Mouse (Mus musculus): ENCODE results near the gene Armh3. TPM values are rescaled to one million over a fixed set of nuclear protein-coding genes. Genes with fewer than 3 reads are reported as not detected.

Armh3 gene
- polyA plus RNA-seq (2014; fragmentation: Illumina TruSeq; extraction: RNeasy Lipid Tissue Mini Kit (QIAGEN cat#74804); ENCODE audit: low replicate concordance), result 20.9 TPM

GRCm38 (mm10) chr19:45997785-45998693 lies at the start of gene Armh3:
Gene Armh3 (minus strand): TSS chr19:45998488.

DNA sequence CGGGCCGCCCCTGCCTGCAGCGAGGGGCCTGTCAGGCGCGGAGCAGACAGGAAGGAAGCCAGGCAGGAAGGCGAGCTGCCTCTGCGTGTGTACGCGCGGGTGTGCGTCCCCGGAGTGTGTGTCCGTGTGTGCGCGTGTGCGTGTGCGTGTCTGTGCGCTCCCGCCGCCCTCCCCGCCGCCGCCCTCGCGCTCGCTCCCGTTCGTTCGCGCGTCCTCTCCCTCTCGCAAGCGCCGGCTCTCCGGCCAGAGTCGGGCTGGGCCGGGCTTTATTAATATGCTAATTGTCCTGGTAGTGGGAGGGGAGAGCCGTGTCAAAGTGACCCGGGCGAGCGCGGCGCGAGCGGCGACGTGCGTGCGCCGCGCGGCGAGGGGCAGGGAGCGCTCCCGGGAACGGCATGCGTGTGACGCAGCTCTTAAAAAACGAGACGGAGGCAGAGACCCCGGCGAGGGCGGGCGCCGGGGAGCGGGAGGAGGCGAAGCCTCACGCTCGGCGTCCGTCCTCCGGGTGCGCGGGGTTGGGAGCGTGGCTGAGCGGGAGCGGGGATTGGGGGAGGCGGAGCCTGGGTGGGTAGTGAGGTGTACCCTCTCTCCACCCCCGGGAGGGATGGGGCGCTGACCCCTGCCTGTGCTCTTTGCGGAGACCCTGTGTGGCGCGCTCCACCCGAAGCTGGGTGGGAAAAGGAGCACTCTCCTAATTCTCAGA lies 46.9 kb upstream of the Armh3 start, which contains the start of gene Ldb1:
Ldb1 (minus strand) TSS at position 222 of the 703 bp plus-strand sequence.

DNA sequence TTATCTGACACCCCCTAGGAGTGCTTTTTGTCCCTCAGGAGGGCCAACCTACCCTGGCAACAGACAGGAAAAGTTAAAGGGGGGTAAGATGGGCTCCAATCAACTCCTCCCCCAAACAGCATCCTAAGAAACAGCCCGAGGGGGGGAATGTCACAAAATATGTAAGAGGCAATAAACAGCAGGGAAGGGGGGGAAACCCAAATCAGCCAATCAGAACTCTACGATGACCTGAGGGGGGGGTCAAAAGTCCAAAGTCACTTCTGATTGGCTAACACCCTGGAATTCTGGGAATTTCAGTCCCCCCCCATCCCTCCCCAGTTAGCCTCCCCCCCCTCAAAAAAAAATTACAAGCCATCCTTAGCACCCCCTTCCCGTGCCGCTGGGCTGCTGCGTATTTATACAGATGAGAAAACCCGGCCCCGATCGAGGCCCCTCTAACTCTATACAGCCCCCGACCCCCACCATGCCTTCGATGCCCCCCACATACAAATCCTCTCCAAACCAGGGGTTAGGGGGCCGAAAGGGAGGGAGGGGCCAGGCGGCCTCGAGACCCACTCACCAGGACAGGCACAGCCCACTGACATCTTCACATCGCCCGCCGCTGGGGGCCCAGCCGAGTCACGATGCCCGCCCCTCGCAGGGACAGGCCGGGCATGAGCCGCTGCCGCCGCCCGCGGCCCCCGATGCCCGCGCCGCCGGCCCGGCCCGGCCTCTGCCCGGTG lies 46.1 kb upstream of the Armh3 start, which contains the start of gene Pprc1:
Pprc1 (plus strand) TSS at position 616 of the 722 bp plus-strand sequence.

GRCm38 (mm10) chr19:46003371-46004226 lies 5.3 kb upstream of the Armh3 start, which contains the start of gene Hps6:
Gene Hps6 (plus strand): TSS chr19:46003508.

GRCm38 (mm10) chr19:45815831-45816405 lies 182.4 kb downstream of the Armh3 start, which contains the start of gene Kcnip2:
Gene Kcnip2 (minus strand): TSS chr19:45816061.

DNA sequence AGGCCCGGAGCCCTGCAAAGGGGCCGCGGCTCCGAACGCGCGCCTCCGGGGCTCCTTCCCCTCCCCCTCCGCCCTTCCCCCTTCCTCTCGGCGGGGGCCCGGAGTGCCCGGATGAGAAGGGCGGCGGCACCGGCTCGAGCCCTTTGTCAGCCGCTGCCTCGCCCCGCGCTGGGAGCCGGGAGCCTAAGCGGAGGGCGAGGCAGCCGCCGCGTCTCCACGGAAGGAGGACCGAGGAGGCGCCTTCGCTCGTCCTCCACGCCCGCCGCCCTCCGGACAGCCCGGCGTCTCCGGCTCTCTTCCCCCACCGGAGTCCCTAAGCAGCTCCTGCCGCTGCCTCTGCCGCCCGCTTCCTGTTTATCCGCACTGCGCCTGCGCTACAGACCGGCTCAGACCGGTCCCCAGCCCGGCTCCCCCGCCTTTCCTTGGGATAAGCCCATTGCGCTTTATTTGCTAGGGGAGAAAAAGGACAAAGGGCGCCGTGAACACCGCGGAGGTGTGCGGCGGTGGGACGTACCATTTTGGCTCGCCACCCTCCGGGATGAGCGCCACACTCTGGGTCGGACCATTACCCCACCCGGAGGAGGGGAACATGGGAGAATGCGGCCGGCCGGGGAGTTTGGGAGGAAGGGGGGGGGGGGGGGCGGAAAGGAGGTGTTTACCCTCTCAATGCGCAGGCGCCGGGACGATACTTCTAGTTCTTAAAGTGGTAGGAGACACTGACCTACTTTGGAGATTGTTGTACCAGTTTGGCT lies 214.9 kb downstream of the Armh3 start, which contains the start of gene Mgea5:
Mgea5 (minus strand) TSS at position 657 of the 752 bp plus-strand sequence.

Other genes starting within 250 kb of the Armh3 start
- gene Npm3, start 248.9 kb downstream of the Armh3 start, polyA plus RNA-seq (2014; fragmentation: Illumina TruSeq; extraction: RNeasy Lipid Tissue Mini Kit (QIAGEN cat#74804); ENCODE audit: low replicate concordance), result 9.8 TPM
- gene Mgea5, start 214.7 kb downstream of the Armh3 start, polyA plus RNA-seq (2014; fragmentation: Illumina TruSeq; extraction: RNeasy Lipid Tissue Mini Kit (QIAGEN cat#74804); ENCODE audit: low replicate concordance), result 146 TPM
- gene Kcnip2, start 182.4 kb downstream of the Armh3 start, polyA plus RNA-seq (2014; fragmentation: Illumina TruSeq; extraction: RNeasy Lipid Tissue Mini Kit (QIAGEN cat#74804); ENCODE audit: low replicate concordance), result 3.9 TPM
- not detected for gene Hps6, start 5.0 kb upstream of the Armh3 start, polyA plus RNA-seq (2014; fragmentation: Illumina TruSeq; extraction: RNeasy Lipid Tissue Mini Kit (QIAGEN cat#74804); ENCODE audit: low replicate concordance)
- gene Pprc1, start 46.4 kb upstream of the Armh3 start, polyA plus RNA-seq (2014; fragmentation: Illumina TruSeq; extraction: RNeasy Lipid Tissue Mini Kit (QIAGEN cat#74804); ENCODE audit: low replicate concordance), result 1.8 TPM
- gene Ldb1, start 46.7 kb upstream of the Armh3 start, polyA plus RNA-seq (2014; fragmentation: Illumina TruSeq; extraction: RNeasy Lipid Tissue Mini Kit (QIAGEN cat#74804); ENCODE audit: low replicate concordance), result 16.5 TPM
- 6.4 TPM for gene Nolc1, start 77.4 kb upstream of the Armh3 start, polyA plus RNA-seq (2014; fragmentation: Illumina TruSeq; extraction: RNeasy Lipid Tissue Mini Kit (QIAGEN cat#74804); ENCODE audit: low replicate concordance)
- not detected for gene Elovl3, start 133.4 kb upstream of the Armh3 start, polyA plus RNA-seq (2014; fragmentation: Illumina TruSeq; extraction: RNeasy Lipid Tissue Mini Kit (QIAGEN cat#74804); ENCODE audit: low replicate concordance)
- gene Pitx3, start 149.8 kb upstream of the Armh3 start, polyA plus RNA-seq (2014; fragmentation: Illumina TruSeq; extraction: RNeasy Lipid Tissue Mini Kit (QIAGEN cat#74804); ENCODE audit: low replicate concordance), result not detected
- 26.1 TPM for gene Gbf1, start 154.0 kb upstream of the Armh3 start, polyA plus RNA-seq (2014; fragmentation: Illumina TruSeq; extraction: RNeasy Lipid Tissue Mini Kit (QIAGEN cat#74804); ENCODE audit: low replicate concordance)

All from small intestine, adult 10 weeks (tissue).